Mouse (Mus musculus) heart, postnatal 14 days (tissue): ENCODE results near the gene Smpdl3b. TPM values are rescaled to one million over a fixed set of nuclear protein-coding genes. Genes with fewer than 3 reads are reported as not detected.
"Not testable (repeated sequence)": the region's sequence is repeated elsewhere in the genome, so short reads cannot be mapped to it uniquely, and the experiment has no call there.

ENCODE experiments used
- DNase-seq, 2 experiments: peaks; one replicate each; pipeline ENCODE4 v3.0.0; 2021 to 2022
- intact Hi-C: fragments of 180-260 bp; cut with DNase I; formaldehyde crosslinking; loops from one replicate; pipeline ENCODE4 v1.15.1; 2025
- total RNA-seq, 2 experiments: library from RNA; stranded (reverse); gene quantifications; 2 replicates each; pipeline ENCODE4 v1.2.3; 2021

Gene Smpdl3b
- total RNA-seq, 2 experiments from 2014 or later = 0.71 to 0.98 TPM

GRCm38 (mm10) chr4:132783732-132784131 is 26.7 kb upstream of the Smpdl3b start:
- no peak for DNase-seq
- intact Hi-C loops = no loop called here

- no peak for DNase-seq
- intact Hi-C loops = no loop called here
These were observed 23.2 kb upstream of the Smpdl3b start for GRCm38 (mm10) chr4:132780288-132780687.

- DNase-seq = no peak
- intact Hi-C loops = no loop called here
These were observed 21.6 kb upstream of the Smpdl3b start for GRCm38 (mm10) chr4:132778562-132779201.

GRCm38 (mm10) chr4:132776764-132777163 is 19.7 kb upstream of the Smpdl3b start:
- intact Hi-C loops = loop anchor here (1.0 to 2.0 kb wide), 2 partner anchors 48 to 154 kb away; no protein-coding TSS in a partner anchor
- DNase-seq = peak; percentile 78 to 84

- DNase-seq = no peak
- intact Hi-C loops = no loop called here
These were observed 17.9 kb upstream of the Smpdl3b start for GRCm38 (mm10) chr4:132774905-132775304.

- no peak for DNase-seq
- intact Hi-C loops = no loop called here
These were observed 14.7 kb upstream of the Smpdl3b start for GRCm38 (mm10) chr4:132771776-132772175.

- intact Hi-C loops = no loop called here
- DNase-seq = peak; percentile 97 to 98
These were observed 11.1 kb upstream of the Smpdl3b start, which contains the start of gene Rpa2 for GRCm38 (mm10) chr4:132767914-132768876. Gene Rpa2 (plus strand): TSS chr4:132768332.

- DNase-seq, intact Hi-C loops: not testable (repeated sequence)
These were observed 6.1 kb upstream of the Smpdl3b start for GRCm38 (mm10) chr4:132763125-132763524.

GRCm38 (mm10) chr4:132762602-132763001 is 5.5 kb upstream of the Smpdl3b start:
- intact Hi-C loops = no loop called here
- DNase-seq = no peak

- intact Hi-C loops = no loop called here
- no peak for DNase-seq
These were observed 3.2 kb upstream of the Smpdl3b start for GRCm38 (mm10) chr4:132760296-132760695.

- no peak for DNase-seq
- intact Hi-C loops = no loop called here
These were observed 740 bp upstream of the Smpdl3b start for GRCm38 (mm10) chr4:132757633-132758351.

GRCm38 (mm10) chr4:132752992-132753391 is 4.1 kb downstream of the Smpdl3b start:
- DNase-seq = no peak
- intact Hi-C loops = no loop called here

- intact Hi-C loops = no loop called here
- DNase-seq = no peak
These were observed 7.6 kb downstream of the Smpdl3b start for GRCm38 (mm10) chr4:132749258-132749982.

- DNase-seq = no peak
- intact Hi-C loops = no loop called here
These were observed 8.3 kb downstream of the Smpdl3b start for GRCm38 (mm10) chr4:132748778-132749177.

GRCm38 (mm10) chr4:132747664-132748259 is 9.3 kb downstream of the Smpdl3b start:
- DNase-seq = peak; percentile 43 to 52
- intact Hi-C loops = no loop called here

- intact Hi-C loops = no loop called here
- no peak for DNase-seq
These were observed 10.0 kb downstream of the Smpdl3b start for GRCm38 (mm10) chr4:132746911-132747517.

- peak in 1 of 2 experiments; percentile 28 for DNase-seq
- intact Hi-C loops = no loop called here
These were observed 12.8 kb downstream of the Smpdl3b start for GRCm38 (mm10) chr4:132743992-132744911.

GRCm38 (mm10) chr4:132741491-132741890 is 15.6 kb downstream of the Smpdl3b start:
- no peak for DNase-seq

More at GRCm38 (mm10) chr4:132741491-132741890, 15.6 kb downstream of the Smpdl3b start:
- intact Hi-C loops = no loop called here
